Mouse (Mus musculus): ENCODE results near the gene Prox2.
"Not testable (repeated sequence)": the region's sequence is repeated elsewhere in the genome, so short reads cannot be mapped to it uniquely, and the experiment has no call there.

The Prox2 gene

GRCm38 (mm10) chr12:85110698-85111592, at the start of gene Prox2, which contains the start of gene Dlst:
Prox2 (minus strand) TSS chr12:85110759.
Dlst (plus strand) TSS chr12:85110833.
- peak; percentile 87 for DNase-seq

GRCm38 (mm10) chr12:85159592-85159991, 49.0 kb upstream of the Prox2 start:
- no peak for DNase-seq

- DNase-seq, result no peak
Observed at GRCm38 (mm10) chr12:85158801-85159200, 48.2 kb upstream of the Prox2 start.

- DNase-seq, result no peak
Observed at GRCm38 (mm10) chr12:85157797-85158460, 47.4 kb upstream of the Prox2 start.

- no peak for DNase-seq
Observed at GRCm38 (mm10) chr12:85156324-85156723, 45.8 kb upstream of the Prox2 start.

GRCm38 (mm10) chr12:85153011-85153410, 42.5 kb upstream of the Prox2 start:
- DNase-seq, result no peak

GRCm38 (mm10) chr12:85151002-85151774, 40.6 kb upstream of the Prox2 start, which contains the start of gene Rps6kl1:
Rps6kl1 (minus strand) TSS chr12:85151264.
- peak; percentile 85 for DNase-seq

GRCm38 (mm10) chr12:85150321-85151001, 39.9 kb upstream of the Prox2 start:
- DNase-seq, result no peak

- DNase-seq, result no peak
Observed at GRCm38 (mm10) chr12:85146881-85147280, 36.3 kb upstream of the Prox2 start.

- DNase-seq, result no peak
Observed at GRCm38 (mm10) chr12:85146355-85146754, 35.8 kb upstream of the Prox2 start.

- no peak for DNase-seq
Observed at GRCm38 (mm10) chr12:85145630-85146029, 35.1 kb upstream of the Prox2 start.

- DNase-seq, result no peak
Observed at GRCm38 (mm10) chr12:85144821-85145220, 34.3 kb upstream of the Prox2 start.

- DNase-seq, result not testable (repeated sequence)
Observed at GRCm38 (mm10) chr12:85144276-85144675, 33.7 kb upstream of the Prox2 start.

- DNase-seq, result peak; percentile 83
Observed at GRCm38 (mm10) chr12:85142803-85143202, 32.2 kb upstream of the Prox2 start.

GRCm38 (mm10) chr12:85141096-85141495, 30.5 kb upstream of the Prox2 start:
- no peak for DNase-seq

- no peak for DNase-seq
Observed at GRCm38 (mm10) chr12:85140036-85140701, 29.6 kb upstream of the Prox2 start.

GRCm38 (mm10) chr12:85136627-85137026, 26.1 kb upstream of the Prox2 start:
- no peak for DNase-seq

GRCm38 (mm10) chr12:85135513-85136470, 25.2 kb upstream of the Prox2 start:
- no peak for DNase-seq

GRCm38 (mm10) chr12:85134043-85134794, 23.7 kb upstream of the Prox2 start:
- DNase-seq, result no peak

GRCm38 (mm10) chr12:85131361-85131760, 20.8 kb upstream of the Prox2 start:
- DNase-seq, result no peak
